Mouse (Mus musculus) kidney, adult 2 months (tissue): ENCODE data around the gene Ttc7.

Experiments used
- CTCF ChIP-seq: fragments of 200-500 bp; conservative IDR thresholded peaks from 2 replicates; pipeline ENCODE4 v1.5.1; 2011; ENCODE audit warnings: low read depth, mild to moderate bottlenecking, control low read depth, low read length, moderate library complexity, mixed read lengths; ENCODE audit not compliant: insufficient read depth, insufficient read length
- POLR2A ChIP-seq: fragments of 200-500 bp; IDR thresholded peaks from one replicate; pipeline ENCODE4 v1.6.1; 2011; ENCODE audit warnings: low read depth, low read length, control low read depth

GRCm38 (mm10) chr17:87387068-87387467 lies 104.4 kb downstream of the Ttc7 start:
- TF ChIP-seq POLR2A (no peak), CTCF (no peak)
